Mouse (Mus musculus) lung, postnatal 0 days (tissue): Measurements from ENCODE around the gene Fam161b.

Experiments
- CTCF ChIP-seq: IDR thresholded peaks from 2 replicates; pipeline ENCODE4 v1.5.1; 2016; ENCODE audit warnings: antibody characterized with exemption, mild to moderate bottlenecking
- EP300 ChIP-seq: IDR thresholded peaks from 2 replicates; pipeline ENCODE4 v1.6.1; 2016; ENCODE audit warnings: antibody characterized with exemption, mild to moderate bottlenecking, control low read depth

GRCm38 (mm10) chr12:84384644-84385081, 23.0 kb upstream of the Fam161b start:
- TF ChIP-seq CTCF (no peak), EP300 (peak; percentile 55; the same call in 1 of the 2 replicates)
